Mouse (Mus musculus) left cerebral cortex, adult 11 months (tissue): ENCODE measurements around the gene 4931414P19Rik.

Experiments used
- DNase-seq: peaks from one replicate; pipeline ENCODE4 v3.0.0; 2022; ENCODE audit warnings: low spot score

Gene 4931414P19Rik

GRCm38 (mm10) chr14:54605752-54606321 lies at the start of gene 4931414P19Rik:
4931414P19Rik (minus strand) TSS chr14:54605993.
- DNase-seq: no peak

GRCm38 (mm10) chr14:54653496-54653895 lies 47.7 kb upstream of the 4931414P19Rik start:
- DNase-seq: peak; percentile 75

GRCm38 (mm10) chr14:54652787-54653186 lies 47.0 kb upstream of the 4931414P19Rik start:
- no peak for DNase-seq

- no peak for DNase-seq
These were observed 45.8 kb upstream of the 4931414P19Rik start for GRCm38 (mm10) chr14:54651556-54651955.

GRCm38 (mm10) chr14:54650621-54651454 lies 45.0 kb upstream of the 4931414P19Rik start:
- DNase-seq: peak; percentile 62

GRCm38 (mm10) chr14:54647900-54648299 lies 42.1 kb upstream of the 4931414P19Rik start:
- DNase-seq: no peak

- no peak for DNase-seq
These were observed 41.3 kb upstream of the 4931414P19Rik start for GRCm38 (mm10) chr14:54646898-54647636.

- DNase-seq: no peak
These were observed 40.7 kb upstream of the 4931414P19Rik start for GRCm38 (mm10) chr14:54646455-54646854.

- no peak for DNase-seq
These were observed 38.5 kb upstream of the 4931414P19Rik start for GRCm38 (mm10) chr14:54644294-54644693.

- no peak for DNase-seq
These were observed 37.2 kb upstream of the 4931414P19Rik start for GRCm38 (mm10) chr14:54643011-54643410.

- DNase-seq: no peak
These were observed 36.6 kb upstream of the 4931414P19Rik start for GRCm38 (mm10) chr14:54642224-54642944.

GRCm38 (mm10) chr14:54641305-54641969 lies 35.6 kb upstream of the 4931414P19Rik start, which contains the start of gene Cdh24:
Cdh24 (minus strand) TSS chr14:54641364.
- peak; percentile 70 for DNase-seq

- no peak for DNase-seq
These were observed 35.1 kb upstream of the 4931414P19Rik start, which contains the start of gene Gm17606 for GRCm38 (mm10) chr14:54640946-54641304. Gm17606 (plus strand) TSS chr14:54640952.

GRCm38 (mm10) chr14:54640121-54640520 lies 34.3 kb upstream of the 4931414P19Rik start:
- DNase-seq: no peak

- no peak for DNase-seq
These were observed 32.4 kb upstream of the 4931414P19Rik start for GRCm38 (mm10) chr14:54638210-54638609.

GRCm38 (mm10) chr14:54636954-54637353 lies 31.2 kb upstream of the 4931414P19Rik start:
- DNase-seq: no peak

- DNase-seq: no peak
These were observed 28.4 kb upstream of the 4931414P19Rik start for GRCm38 (mm10) chr14:54634182-54634581.

GRCm38 (mm10) chr14:54632252-54632651 lies 26.5 kb upstream of the 4931414P19Rik start:
- DNase-seq: no peak

GRCm38 (mm10) chr14:54631240-54631599 lies 25.4 kb upstream of the 4931414P19Rik start:
- no peak for DNase-seq

GRCm38 (mm10) chr14:54630583-54631239 lies 24.9 kb upstream of the 4931414P19Rik start:
- no peak for DNase-seq

GRCm38 (mm10) chr14:54629797-54630196 lies 24.0 kb upstream of the 4931414P19Rik start:
- no peak for DNase-seq
